Mouse (Mus musculus): ENCODE results near the gene Atl3.

- TF ChIP-seq CTCF (IDR thresholded peaks at IDR 0.05; ENCODE audit: control insufficient read depth, insufficient read depth, insufficient read length) (no peak), MYOD1 (IDR thresholded peaks at IDR 0.05; ENCODE audit: control insufficient read depth, insufficient read length, low read depth) (no peak), FOSL1 (IDR thresholded peaks at IDR 0.05; ENCODE audit: insufficient read depth, low read length, poor library complexity, severe bottlenecking) (no peak), MYOG (IDR thresholded peaks at IDR 0.05; ENCODE audit: control insufficient read depth, extremely low read depth, insufficient read length) (no peak)
Observed at GRCm38 (mm10) chr19:7506321-7506720, 12.5 kb downstream of the Atl3 start.

Data from C2C12 (cell line).